Mouse (Mus musculus): ENCODE results near the gene Ackr3. TPM values are rescaled to one million over a fixed set of nuclear protein-coding genes. Genes with fewer than 3 reads are reported as not detected.

The Ackr3 gene
- total and polyA plus RNA-seq, 3 experiments, result 0.11 TPM; not detected in 2

GRCm38 (mm10) chr1:90201246-90201645, 2.5 kb upstream of the Ackr3 start:
- no peak for TF ChIP-seq TAL1 (conservative IDR thresholded peaks at IDR 0.05; ENCODE audit: low read depth, low read length)
- no peak for TF ChIP-seq POLR2AphosphoS5 (IDR thresholded peaks at IDR 0.05; ENCODE audit: insufficient replicate concordance, low read depth, low read length)
- no peak for TF ChIP-seq GATA1 (IDR thresholded peaks at IDR 0.05; ENCODE audit: borderline replicate concordance, low read length)
- no peak for TF ChIP-seq GATA2 (IDR thresholded peaks at IDR 0.05; ENCODE audit: borderline replicate concordance, low read depth, low read length)
- TF ChIP-seq CTCF (IDR thresholded peaks at IDR 0.05; ENCODE audit: low read depth, low read length), result no peak
- Histone ChIP-seq H3K4me1 (ENCODE audit: insufficient read depth, low read depth, low read length) (no peaks in the 10 kb centered on the region), H3K4me3 (ENCODE audit: low read depth, low read length) (no peak overlapping the region), H3K9me3 (replicated peaks) (peaks cover 83% of the 10 kb centered on the region), H3K36me3 (replicated peaks) (no peaks in the 10 kb centered on the region), H3K27me3 (ENCODE audit: insufficient read depth, low read length) (no peaks in the 10 kb centered on the region; the same call in 1 of the 2 replicates)
- DNase-seq (ENCODE audit: low spot score) (no peak), ATAC-seq (ENCODE audit: extremely low read depth, insufficient number of reproducible peaks, low FRiP score, poor library complexity, severe bottlenecking) (no peak)

- ATAC-seq (ENCODE audit: extremely low read depth, insufficient number of reproducible peaks, low FRiP score, poor library complexity, severe bottlenecking), result no peak
- H3K36me3 ChIP-seq (replicated peaks), result no peaks in the 10 kb centered on the region
- no peak overlapping the region for H3K4me3 ChIP-seq (ENCODE audit: low read depth, low read length)
- H3K9me3 ChIP-seq (replicated peaks), result peaks cover 82% of the 10 kb centered on the region
- no peaks in the 10 kb centered on the region; the same call in 1 of the 2 replicates for H3K27me3 ChIP-seq (ENCODE audit: insufficient read depth, low read length)
- no peak for DNase-seq (ENCODE audit: low spot score)
- no peaks in the 10 kb centered on the region for H3K4me1 ChIP-seq (ENCODE audit: insufficient read depth, low read depth, low read length)
- TF ChIP-seq GATA2 (IDR thresholded peaks at IDR 0.05; ENCODE audit: borderline replicate concordance, low read depth, low read length) (no peak), POLR2AphosphoS5 (IDR thresholded peaks at IDR 0.05; ENCODE audit: insufficient replicate concordance, low read depth, low read length) (no peak), CTCF (IDR thresholded peaks at IDR 0.05; ENCODE audit: low read depth, low read length) (no peak), GATA1 (IDR thresholded peaks at IDR 0.05; ENCODE audit: borderline replicate concordance, low read length) (no peak), TAL1 (conservative IDR thresholded peaks at IDR 0.05; ENCODE audit: low read depth, low read length) (no peak)
These were observed 2.1 kb upstream of the Ackr3 start for GRCm38 (mm10) chr1:90201655-90202054.

- Histone ChIP-seq H3K9me3 (replicated peaks) (peaks cover 83% of the 10 kb centered on the region), H3K36me3 (replicated peaks) (no peaks in the 10 kb centered on the region), H3K4me1 (ENCODE audit: insufficient read depth, low read depth, low read length) (no peaks in the 10 kb centered on the region), H3K4me3 (ENCODE audit: low read depth, low read length) (no peak overlapping the region; the same call in 1 of the 2 replicates), H3K27me3 (ENCODE audit: insufficient read depth, low read length) (no peaks in the 10 kb centered on the region; the same call in 1 of the 2 replicates)
- TF ChIP-seq GATA2 (IDR thresholded peaks at IDR 0.05; ENCODE audit: borderline replicate concordance, low read depth, low read length) (no peak), GATA1 (IDR thresholded peaks at IDR 0.05; ENCODE audit: borderline replicate concordance, low read length) (no peak), TAL1 (conservative IDR thresholded peaks at IDR 0.05; ENCODE audit: low read depth, low read length) (no peak), CTCF (IDR thresholded peaks at IDR 0.05; ENCODE audit: low read depth, low read length) (no peak), POLR2AphosphoS5 (IDR thresholded peaks at IDR 0.05; ENCODE audit: insufficient replicate concordance, low read depth, low read length) (no peak)
- ATAC-seq (ENCODE audit: extremely low read depth, insufficient number of reproducible peaks, low FRiP score, poor library complexity, severe bottlenecking) (no peak), DNase-seq (ENCODE audit: low spot score) (no peak)
These were observed 1.4 kb upstream of the Ackr3 start for GRCm38 (mm10) chr1:90202207-90202978.

- TF ChIP-seq GATA1 (IDR thresholded peaks at IDR 0.05; ENCODE audit: borderline replicate concordance, low read length) (no peak), POLR2AphosphoS5 (IDR thresholded peaks at IDR 0.05; ENCODE audit: insufficient replicate concordance, low read depth, low read length) (no peak)
- Histone ChIP-seq H3K4me3 (ENCODE audit: low read depth, low read length) (no peak overlapping the region), H3K36me3 (replicated peaks) (no peaks in the 10 kb centered on the region), H3K27me3 (ENCODE audit: insufficient read depth, low read length) (no peaks in the 10 kb centered on the region; the same call in 1 of the 2 replicates), H3K4me1 (ENCODE audit: insufficient read depth, low read depth, low read length) (no peaks in the 10 kb centered on the region), H3K9me3 (replicated peaks) (peaks cover 84% of the 10 kb centered on the region)
- ATAC-seq (ENCODE audit: extremely low read depth, insufficient number of reproducible peaks, low FRiP score, poor library complexity, severe bottlenecking) (no peak), DNase-seq (ENCODE audit: low spot score) (no peak)
These were observed 439 bp upstream of the Ackr3 start for GRCm38 (mm10) chr1:90203341-90203740.

- ATAC-seq (ENCODE audit: extremely low read depth, insufficient number of reproducible peaks, low FRiP score, poor library complexity, severe bottlenecking), result no peak
- no peak overlapping the region for H3K4me3 ChIP-seq (ENCODE audit: low read depth, low read length)
These were observed 1.0 kb downstream of the Ackr3 start for GRCm38 (mm10) chr1:90204821-90205220.

GRCm38 (mm10) chr1:90205223-90205622, 1.4 kb downstream of the Ackr3 start:
- Histone ChIP-seq H3K27me3 (ENCODE audit: insufficient read depth, low read length) (no peaks in the 10 kb centered on the region; the same call in 1 of the 2 replicates), H3K36me3 (replicated peaks) (no peaks in the 10 kb centered on the region), H3K9me3 (replicated peaks) (peaks cover 84% of the 10 kb centered on the region), H3K4me3 (ENCODE audit: low read depth, low read length) (no peak overlapping the region), H3K4me1 (ENCODE audit: insufficient read depth, low read depth, low read length) (no peaks in the 10 kb centered on the region)
- TF ChIP-seq GATA2 (IDR thresholded peaks at IDR 0.05; ENCODE audit: borderline replicate concordance, low read depth, low read length) (no peak), TAL1 (conservative IDR thresholded peaks at IDR 0.05; ENCODE audit: low read depth, low read length) (no peak)
- DNase-seq (ENCODE audit: low spot score) (no peak), ATAC-seq (ENCODE audit: extremely low read depth, insufficient number of reproducible peaks, low FRiP score, poor library complexity, severe bottlenecking) (no peak)

More at GRCm38 (mm10) chr1:90204821-90205220, 1.0 kb downstream of the Ackr3 start:
- no peaks in the 10 kb centered on the region for H3K4me1 ChIP-seq (ENCODE audit: insufficient read depth, low read depth, low read length)
- no peak for DNase-seq (ENCODE audit: low spot score)
- no peaks in the 10 kb centered on the region; the same call in 1 of the 2 replicates for H3K27me3 ChIP-seq (ENCODE audit: insufficient read depth, low read length)
- TF ChIP-seq CTCF (IDR thresholded peaks at IDR 0.05; ENCODE audit: low read depth, low read length) (no peak), TAL1 (conservative IDR thresholded peaks at IDR 0.05; ENCODE audit: low read depth, low read length) (no peak), GATA1 (IDR thresholded peaks at IDR 0.05; ENCODE audit: borderline replicate concordance, low read length) (no peak), POLR2AphosphoS5 (IDR thresholded peaks at IDR 0.05; ENCODE audit: insufficient replicate concordance, low read depth, low read length) (no peak), GATA2 (IDR thresholded peaks at IDR 0.05; ENCODE audit: borderline replicate concordance, low read depth, low read length) (no peak)
- H3K36me3 ChIP-seq (replicated peaks), result no peaks in the 10 kb centered on the region
- H3K9me3 ChIP-seq (replicated peaks), result peaks cover 84% of the 10 kb centered on the region

All from G1E (cell line).